Mouse (Mus musculus) stomach, embryonic 16.5 days (tissue): ENCODE data around the gene Stmn1. TPM values are rescaled to one million over a fixed set of nuclear protein-coding genes. Genes with fewer than 3 reads are reported as not detected.

Source experiments
- ATAC-seq: fragments of 200-750 bp; cut with Nextera tagmentation; 2 replicates; pipeline ENCODE4 v1.8.0; 2017; ENCODE audit warnings: moderate number of reproducible peaks, moderate TSS enrichment; ENCODE audit not compliant: insufficient read depth, low FRiP score
- H3K27ac ChIP-seq: fragments of 300-500 bp; sonication (generic); 2 replicates; pipeline ENCODE4 v1.5.1; 2014; ENCODE audit warnings: low read length
- H3K27me3 ChIP-seq: fragments of 300-500 bp; sonication (generic); 2 replicates; pipeline ENCODE4 v1.6.1; 2014; ENCODE audit warnings: low read length, control low read depth, mixed read lengths; ENCODE audit not compliant: control insufficient read depth, insufficient read depth
- H3K36me3 ChIP-seq: fragments of 300-500 bp; sonication (generic); 2 replicates; pipeline ENCODE4 v1.6.1; 2014; ENCODE audit warnings: low read length; ENCODE audit not compliant: control insufficient read depth, insufficient read depth
- H3K4me1 ChIP-seq: fragments of 300-500 bp; sonication (generic); 2 replicates; pipeline ENCODE4 v1.6.1; 2014; ENCODE audit warnings: low read length, control low read depth, mixed read lengths; ENCODE audit not compliant: control insufficient read depth, insufficient read depth
- H3K4me2 ChIP-seq: fragments of 300-500 bp; sonication (generic); 2 replicates; pipeline ENCODE4 v1.6.1; 2014; ENCODE audit warnings: low read depth, low read length, mixed read lengths
- H3K4me3 ChIP-seq: fragments of 300-500 bp; sonication (generic); replicated peaks from 2 replicates; pipeline ENCODE4 v1.5.1; 2014; ENCODE audit warnings: mild to moderate bottlenecking, low read length
- H3K9ac ChIP-seq: fragments of 300-500 bp; sonication (generic); 2 replicates; pipeline ENCODE4 v1.6.1; 2014; ENCODE audit warnings: low read length
- H3K9me3 ChIP-seq: fragments of 300-500 bp; sonication (generic); replicated peaks from 2 replicates; pipeline ENCODE4 v1.6.1; 2016; ENCODE audit warnings: low read length, control low read depth; ENCODE audit not compliant: control insufficient read depth
- WGBS: fragments of 180-500 bp; shearing (Covaris S2); extraction: QIAGEN DNeasy Blood & Tissue Kit; methylation state at CpG from one replicate; pipeline ENCODE4 v1.1.7; 2014; 5-methylcytosine and 5-hydroxymethylcytosine counted together
- polyA plus RNA-seq: library from polyadenylated mRNA; unstranded; fragments of >200 nt; fragmentation: Nextera tagmentation; extraction: Ambion mirVana; gene quantifications from 2 replicates; pipeline ENCODE4 v1.2.1, GENCODE M21; 2015

Gene Stmn1
- polyA plus RNA-seq, 1 experiment from 2014 or later = 1,153 TPM

- Histone ChIP-seq H3K9me3 (no peaks in the 10 kb centered on the region), H3K4me2 (no peak overlapping the region), H3K9ac (no peak overlapping the region), H3K36me3 (no peaks in the 10 kb centered on the region), H3K4me1 (no peaks in the 10 kb centered on the region), H3K27ac (no peak overlapping the region), H3K4me3 (no peak overlapping the region), H3K27me3 (no peaks in the 10 kb centered on the region)
- WGBS = 86% methylated on average over 4 of the region's 4 CpGs
- ATAC-seq = no peak
Measured at GRCm38 (mm10) chr4:134479839-134480238, 11.7 kb downstream of the Stmn1 start.

GRCm38 (mm10) chr4:134480864-134481263 lies 12.7 kb downstream of the Stmn1 start:
- Histone ChIP-seq H3K4me1 (no peaks in the 10 kb centered on the region), H3K9me3 (no peaks in the 10 kb centered on the region), H3K27ac (no peak overlapping the region), H3K27me3 (no peaks in the 10 kb centered on the region), H3K36me3 (no peaks in the 10 kb centered on the region), H3K4me3 (no peak overlapping the region), H3K9ac (no peak overlapping the region), H3K4me2 (no peak overlapping the region)
- peak; percentile 59; the same call in 1 of the 2 replicates for ATAC-seq
- WGBS = 22% methylated on average over 6 of the region's 6 CpGs

GRCm38 (mm10) chr4:134481270-134481669 lies 13.2 kb downstream of the Stmn1 start:
- H3K4me3 ChIP-seq = no peak overlapping the region
- no peak overlapping the region for H3K4me2 ChIP-seq
- ATAC-seq = no peak
- no peaks in the 10 kb centered on the region for H3K9me3 ChIP-seq
- no peaks in the 10 kb centered on the region for H3K4me1 ChIP-seq
- WGBS = 56% methylated on average over 6 of the region's 6 CpGs
- no peaks in the 10 kb centered on the region for H3K36me3 ChIP-seq
- no peak overlapping the region for H3K9ac ChIP-seq
- no peaks in the 10 kb centered on the region for H3K27me3 ChIP-seq
- H3K27ac ChIP-seq = peak overlapping the region; percentile 34; the same call in 1 of the 2 replicates

GRCm38 (mm10) chr4:134482442-134482841 lies 14.3 kb downstream of the Stmn1 start:
- H3K27me3 ChIP-seq = no peaks in the 10 kb centered on the region
- H3K4me2 ChIP-seq = 0 out of 2 replicates have a peak overlapping the region, but pooled peaks have one; percentile 23
- H3K4me3 ChIP-seq = no peak overlapping the region
- no peak overlapping the region for H3K9ac ChIP-seq
- H3K27ac ChIP-seq = no peak overlapping the region; the same call in 1 of the 2 replicates
- H3K36me3 ChIP-seq = no peaks in the 10 kb centered on the region
- H3K9me3 ChIP-seq = no peaks in the 10 kb centered on the region
- no peaks in the 10 kb centered on the region for H3K4me1 ChIP-seq
- WGBS = 71% methylated on average over 8 of the region's 8 CpGs
- peak; percentile 57; the same call in 1 of the 2 replicates for ATAC-seq

- H3K9me3 ChIP-seq = no peaks in the 10 kb centered on the region
- 59% methylated on average over 6 of the region's 6 CpGs for WGBS
- no peak for ATAC-seq
- H3K36me3 ChIP-seq = no peaks in the 10 kb centered on the region
- no peaks in the 10 kb centered on the region for H3K4me1 ChIP-seq
- no peak overlapping the region for H3K27ac ChIP-seq
- H3K9ac ChIP-seq = no peak overlapping the region
- no peak overlapping the region for H3K4me2 ChIP-seq
- no peaks in the 10 kb centered on the region for H3K27me3 ChIP-seq
- H3K4me3 ChIP-seq = no peak overlapping the region
Measured at GRCm38 (mm10) chr4:134483078-134483688, 15.1 kb downstream of the Stmn1 start.

- Histone ChIP-seq H3K27ac (no peak overlapping the region), H3K9ac (no peak overlapping the region), H3K9me3 (no peaks in the 10 kb centered on the region), H3K4me3 (no peak overlapping the region), H3K27me3 (no peaks in the 10 kb centered on the region), H3K36me3 (no peaks in the 10 kb centered on the region), H3K4me1 (no peaks in the 10 kb centered on the region), H3K4me2 (no peak overlapping the region)
- WGBS = 41% methylated on average over 6 of the region's 6 CpGs
- no peak for ATAC-seq
Measured at GRCm38 (mm10) chr4:134483696-134484095, 15.6 kb downstream of the Stmn1 start.

GRCm38 (mm10) chr4:134484231-134484630 lies 16.1 kb downstream of the Stmn1 start:
- H3K9me3 ChIP-seq = no peaks in the 10 kb centered on the region
- no peaks in the 10 kb centered on the region for H3K4me1 ChIP-seq
- no peaks in the 10 kb centered on the region for H3K36me3 ChIP-seq
- H3K9ac ChIP-seq = no peak overlapping the region
- H3K4me2 ChIP-seq = no peak overlapping the region
- no peak for ATAC-seq
- WGBS = 78% methylated on average over 10 of the region's 10 CpGs
- no peak overlapping the region for H3K27ac ChIP-seq
- no peak overlapping the region for H3K4me3 ChIP-seq
- no peaks in the 10 kb centered on the region for H3K27me3 ChIP-seq

- no peak overlapping the region for H3K27ac ChIP-seq
- 76% methylated on average over 5 of the region's 5 CpGs for WGBS
- no peak for ATAC-seq
Measured at GRCm38 (mm10) chr4:134485151-134485900, 17.2 kb downstream of the Stmn1 start.

GRCm38 (mm10) chr4:134488211-134488610 lies 20.1 kb downstream of the Stmn1 start:
- Histone ChIP-seq H3K4me2 (no peak overlapping the region), H3K27me3 (no peaks in the 10 kb centered on the region), H3K36me3 (no peaks in the 10 kb centered on the region), H3K9me3 (no peaks in the 10 kb centered on the region), H3K27ac (no peak overlapping the region), H3K4me3 (no peak overlapping the region), H3K9ac (no peak overlapping the region), H3K4me1 (no peaks in the 10 kb centered on the region; the same call in 1 of the 2 replicates)
- 85% methylated on average over 5 of the region's 5 CpGs for WGBS
- no peak for ATAC-seq

More at GRCm38 (mm10) chr4:134485151-134485900, 17.2 kb downstream of the Stmn1 start:
- no peaks in the 10 kb centered on the region for H3K4me1 ChIP-seq
- H3K4me2 ChIP-seq = no peak overlapping the region
- no peak overlapping the region for H3K9ac ChIP-seq
- no peaks in the 10 kb centered on the region for H3K27me3 ChIP-seq
- no peaks in the 10 kb centered on the region for H3K36me3 ChIP-seq
- H3K9me3 ChIP-seq = no peaks in the 10 kb centered on the region
- H3K4me3 ChIP-seq = no peak overlapping the region
